ENCODE assay signal across 10 mouse cellular contexts in genomic region chr10:118979339-118979738, GRCm38 (mm10).
A peak's percentile ranks its signal among the peaks of the same experiment; 100 is the strongest.
DNase-seq lines count a peak whose midpoint lies in the region; ATAC-seq and TF ChIP-seq lines count a peak whose summit lies in the region.
"Had no signal": no experiment of that assay in that cellular context is flagged by ENCODE, and none has a peak within 500 bp of the region (broad histone marks: within the 10 kb centered on the region; RNA-seq: fewer than 3 reads in every experiment).

No protein-coding gene starts in this region.

- ATAC-seq in kidney, postnatal 0 days (replicated peaks; ENCODE audit: low FRiP score, low read depth), result peak; percentile 49; the same call in 1 of the 2 replicates
- ATAC-seq in kidney, embryonic 16.5 days (ENCODE audit: low FRiP score, low TSS enrichment), result no peak; the same call in 1 of the 2 replicates
- ATAC-seq in limb, embryonic 13.5 days (ENCODE audit: low FRiP score, low read depth), result peak; percentile 24; the same call in 1 of the 2 replicates
- ATAC-seq: forebrain, embryonic 14.5 days; inflammation-experienced regulatory T-cells, adult 6 months had no signal

- H3K27ac ChIP-seq in kidney, postnatal 0 days, result no peak overlapping the region
- no peak overlapping the region for H3K27ac ChIP-seq in kidney, embryonic 16.5 days (ENCODE audit: low read length)
- no peak overlapping the region for H3K27ac ChIP-seq in limb, embryonic 13.5 days
- no peak overlapping the region; the same call in 1 of the 2 replicates for H3K27ac ChIP-seq in thymus, adult 2 months (ENCODE audit: control insufficient read depth, insufficient read depth, low read length)
- H3K27ac ChIP-seq: lung, embryonic 15.5 days had no signal

- H3K9me3 ChIP-seq in kidney, postnatal 0 days (replicated peaks; ENCODE audit: low read length), result no peaks in the 10 kb centered on the region
- H3K9me3 ChIP-seq in kidney, embryonic 16.5 days (ENCODE audit: low read length), result peaks cover 11% of the 10 kb centered on the region; the same call in 1 of the 2 replicates
- H3K9me3 ChIP-seq in limb, embryonic 13.5 days, result no peaks in the 10 kb centered on the region
- H3K9me3 ChIP-seq: lung, embryonic 15.5 days had no signal

- H3K4me2 ChIP-seq in kidney, postnatal 0 days (ENCODE audit: low read length), result no peak overlapping the region
- H3K4me2 ChIP-seq in kidney, embryonic 16.5 days (replicated peaks; ENCODE audit: low read depth, low read length), result no peak overlapping the region
- H3K4me2 ChIP-seq in limb, embryonic 13.5 days (replicated peaks), result peak overlapping the region; percentile 23
- H3K4me2 ChIP-seq: lung, embryonic 15.5 days had no signal

- TF ChIP-seq CTCF in kidney, postnatal 0 days (IDR thresholded peaks at IDR 0.05; ENCODE audit: low read depth), result peak; percentile 48
- 0 out of 2 replicates have a peak, but pooled peaks have one; percentile 57 for TF ChIP-seq CTCF in thymus, adult 2 months (IDR thresholded peaks at IDR 0.05; ENCODE audit: borderline replicate concordance, control insufficient read depth, extremely low read depth, insufficient read depth, low read length, poor library complexity)

- DNase-seq in kidney, postnatal 0 days (ENCODE audit: low spot score), result peak; percentile 52
- peak; percentile 40 for DNase-seq in embryo, embryonic 9.5 days (ENCODE audit: extremely low spot score)
- peak; percentile 58 for DNase-seq in thymus, adult 2 months
- no peak for DNase-seq in frontal cortex, adult 2 months (ENCODE audit: extremely low spot score in 1 of 2, low spot score in 1 of 2)
- DNase-seq in left cerebral cortex, adult 9 months (ENCODE audit: low spot score in 2 of 2), result no peak

- no peak overlapping the region for H3K4me3 ChIP-seq in kidney, postnatal 0 days (replicated peaks; ENCODE audit: low read depth, low read length)
- no peak overlapping the region for H3K4me3 ChIP-seq in kidney, embryonic 16.5 days (ENCODE audit: low read length)
- no peak overlapping the region for H3K4me3 ChIP-seq in limb, embryonic 13.5 days
- H3K4me3 ChIP-seq in thymus, adult 2 months (ENCODE audit: control insufficient read depth, insufficient read depth, low read length), result no peak overlapping the region
- H3K4me3 ChIP-seq: lung, embryonic 15.5 days had no signal

- no peaks in the 10 kb centered on the region for H3K36me3 ChIP-seq in kidney, postnatal 0 days (ENCODE audit: insufficient read depth, low read length)
- H3K36me3 ChIP-seq in kidney, embryonic 16.5 days (ENCODE audit: insufficient read depth, low read length), result no peaks in the 10 kb centered on the region
- H3K36me3 ChIP-seq in limb, embryonic 13.5 days, result no peaks in the 10 kb centered on the region
- no peaks in the 10 kb centered on the region for H3K36me3 ChIP-seq in thymus, adult 2 months (ENCODE audit: control insufficient read depth, insufficient read depth, low read length)
- H3K36me3 ChIP-seq: lung, embryonic 15.5 days had no signal

- TF ChIP-seq POLR2A in thymus, adult 2 months (IDR thresholded peaks at IDR 0.05; ENCODE audit: control insufficient read depth, extremely low read depth, insufficient read depth, low read length, poor library complexity), result no peak

- H3K27me3 ChIP-seq in kidney, postnatal 0 days (ENCODE audit: insufficient read depth, low read length), result no peaks in the 10 kb centered on the region
- H3K27me3 ChIP-seq in kidney, embryonic 16.5 days (ENCODE audit: insufficient read depth, low read length), result no peaks in the 10 kb centered on the region; the same call in 1 of the 2 replicates
- peaks cover 17% of the 10 kb centered on the region for H3K27me3 ChIP-seq in limb, embryonic 13.5 days
- H3K27me3 ChIP-seq in thymus, adult 2 months (ENCODE audit: control insufficient read depth, insufficient read depth, low read length), result no peaks in the 10 kb centered on the region
- H3K27me3 ChIP-seq: lung, embryonic 15.5 days had no signal

- peaks cover 4% of the 10 kb centered on the region; the same call in 1 of the 2 replicates for H3K4me1 ChIP-seq in kidney, postnatal 0 days (replicated peaks; ENCODE audit: insufficient read depth, low read length)
- peaks cover 15% of the 10 kb centered on the region for H3K4me1 ChIP-seq in kidney, embryonic 16.5 days (ENCODE audit: insufficient read depth, low read length)
- H3K4me1 ChIP-seq in limb, embryonic 13.5 days, result peaks cover 34% of the 10 kb centered on the region
- peaks cover 48% of the 10 kb centered on the region for H3K4me1 ChIP-seq in thymus, adult 2 months (replicated peaks; ENCODE audit: control insufficient read depth, insufficient read depth, low read length)

- H3K9ac ChIP-seq in kidney, postnatal 0 days (ENCODE audit: low read depth, low read length), result no peak overlapping the region
- no peak overlapping the region for H3K9ac ChIP-seq in kidney, embryonic 16.5 days (replicated peaks; ENCODE audit: low read length)
- H3K9ac ChIP-seq in limb, embryonic 13.5 days, result no peak overlapping the region
- H3K9ac ChIP-seq: lung, embryonic 15.5 days had no signal

- 41% methylated on average over 13 of the region's 13 CpGs for WGBS in kidney, postnatal 0 days
- WGBS in kidney, embryonic 16.5 days, result 35% methylated on average over 13 of the region's 13 CpGs
- WGBS in limb, embryonic 13.5 days, result 33% methylated on average over 13 of the region's 13 CpGs
- 90% methylated on average over 13 of the region's 13 CpGs for WGBS in thymus, adult 2 months

Comparison
In these comparisons a context has a peak if more than half of its experiments do, and no peak if none do; other contexts are left out.
1. DNase-seq: peak in kidney, postnatal 0 days (single experiment), embryo, embryonic 9.5 days (single experiment) and thymus, adult 2 months (single experiment); none in frontal cortex, adult 2 months (0 of 2) and left cerebral cortex, adult 9 months (0 of 2).